Mouse (Mus musculus): Measurements from ENCODE around the gene Egflam. TPM values are rescaled to one million over a fixed set of nuclear protein-coding genes. Genes with fewer than 3 reads are reported as not detected.

Gene Egflam
- polyA plus RNA-seq, 1 experiment: 15.9 TPM

GRCm38 (mm10) chr15:7204917-7205316 is 193.3 kb downstream of the Egflam start:
- Histone ChIP-seq H3K4me1 (ENCODE audit: control insufficient read depth, insufficient read depth, low read length) (peaks cover 2% of the 10 kb centered on the region; the same call in 1 of the 2 replicates), H3K27ac (ENCODE audit: control insufficient read depth, insufficient read depth, low read depth, low read length) (no peak overlapping the region), H3K4me3 (ENCODE audit: control insufficient read depth, low read depth, low read length) (no peak overlapping the region), H3K27me3 (ENCODE audit: control insufficient read depth, insufficient read depth, low read length) (no peaks in the 10 kb centered on the region), H3K36me3 (ENCODE audit: control insufficient read depth, insufficient read depth, low read length) (no peaks in the 10 kb centered on the region)
- TF ChIP-seq POLR2A (IDR thresholded peaks at IDR 0.05; ENCODE audit: control insufficient read depth, low read depth, low read length) (no peak), CTCF (IDR thresholded peaks at IDR 0.05; ENCODE audit: control insufficient read depth, insufficient read depth, insufficient replicate concordance, low read depth, low read length) (no peak)

- Histone ChIP-seq H3K4me3 (ENCODE audit: control insufficient read depth, low read depth, low read length) (no peak overlapping the region), H3K27me3 (ENCODE audit: control insufficient read depth, insufficient read depth, low read length) (no peaks in the 10 kb centered on the region), H3K36me3 (ENCODE audit: control insufficient read depth, insufficient read depth, low read length) (no peaks in the 10 kb centered on the region), H3K27ac (ENCODE audit: control insufficient read depth, insufficient read depth, low read depth, low read length) (no peak overlapping the region), H3K4me1 (ENCODE audit: control insufficient read depth, insufficient read depth, low read length) (peaks cover 2% of the 10 kb centered on the region; the same call in 1 of the 2 replicates)
- TF ChIP-seq CTCF (IDR thresholded peaks at IDR 0.05; ENCODE audit: control insufficient read depth, insufficient read depth, insufficient replicate concordance, low read depth, low read length) (no peak), POLR2A (IDR thresholded peaks at IDR 0.05; ENCODE audit: control insufficient read depth, low read depth, low read length) (no peak)
These were observed 194.4 kb downstream of the Egflam start for GRCm38 (mm10) chr15:7203606-7204330.

- Histone ChIP-seq H3K4me3 (ENCODE audit: control insufficient read depth, low read depth, low read length) (no peak overlapping the region), H3K4me1 (ENCODE audit: control insufficient read depth, insufficient read depth, low read length) (peaks cover 2% of the 10 kb centered on the region; the same call in 1 of the 2 replicates), H3K27me3 (ENCODE audit: control insufficient read depth, insufficient read depth, low read length) (no peaks in the 10 kb centered on the region), H3K27ac (ENCODE audit: control insufficient read depth, insufficient read depth, low read depth, low read length) (no peak overlapping the region), H3K36me3 (ENCODE audit: control insufficient read depth, insufficient read depth, low read length) (no peaks in the 10 kb centered on the region)
- TF ChIP-seq POLR2A (IDR thresholded peaks at IDR 0.05; ENCODE audit: control insufficient read depth, low read depth, low read length) (no peak), CTCF (IDR thresholded peaks at IDR 0.05; ENCODE audit: control insufficient read depth, insufficient read depth, insufficient replicate concordance, low read depth, low read length) (no peak)
These were observed 195.2 kb downstream of the Egflam start for GRCm38 (mm10) chr15:7202981-7203380.

DNA sequence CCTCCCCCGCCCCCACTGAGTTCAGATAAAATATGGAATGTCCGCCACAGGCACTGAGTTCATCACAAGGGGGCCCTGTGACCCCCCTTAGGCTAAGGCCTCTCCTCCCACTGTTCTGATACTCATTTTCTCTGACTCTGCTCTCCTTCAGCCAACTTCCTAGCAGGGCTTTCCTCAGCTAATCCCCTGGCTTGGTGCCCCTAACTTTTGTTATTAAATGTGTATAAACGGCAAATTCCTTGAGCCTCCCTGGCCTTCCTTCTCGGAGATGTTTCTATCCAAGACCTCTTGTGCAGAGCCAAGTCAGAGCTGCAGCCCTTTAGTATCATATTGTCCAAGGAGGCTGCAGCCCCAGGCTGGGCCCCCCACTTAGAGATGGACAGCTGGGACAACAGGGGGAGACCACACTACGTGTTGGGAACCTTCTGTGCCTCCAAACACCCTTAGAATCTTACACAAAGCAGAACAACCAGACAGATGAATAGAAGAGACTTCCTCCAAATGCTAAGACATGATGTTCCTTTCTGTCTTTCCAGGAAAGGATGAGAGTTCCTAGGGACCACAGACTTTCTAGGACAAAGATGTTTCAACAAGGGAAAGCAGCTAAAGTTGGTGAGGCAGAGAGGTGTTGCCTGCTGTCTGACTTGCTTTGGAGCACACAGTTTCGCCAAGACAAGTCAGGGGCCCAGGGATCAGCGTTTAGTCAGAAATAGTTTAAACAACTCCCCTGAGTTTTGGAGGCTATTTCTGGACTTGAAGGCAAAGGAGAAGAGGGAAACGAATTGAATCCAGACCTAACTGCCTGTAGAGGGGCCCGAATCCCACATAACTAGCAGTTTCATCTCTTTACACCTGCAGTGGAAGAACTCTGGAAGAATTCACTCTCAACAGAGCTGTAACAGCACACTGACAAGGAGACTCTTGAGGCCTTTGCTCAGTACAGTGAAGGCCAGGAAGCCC is 196.5 kb downstream of the Egflam start:
- no peak for TF ChIP-seq POLR2A (IDR thresholded peaks at IDR 0.05; ENCODE audit: control insufficient read depth, low read depth, low read length)
- no peak for TF ChIP-seq CTCF (IDR thresholded peaks at IDR 0.05; ENCODE audit: control insufficient read depth, insufficient read depth, insufficient replicate concordance, low read depth, low read length)
- no peak overlapping the region for H3K4me3 ChIP-seq (ENCODE audit: control insufficient read depth, low read depth, low read length)
- no peaks in the 10 kb centered on the region for H3K36me3 ChIP-seq (ENCODE audit: control insufficient read depth, insufficient read depth, low read length)
- H3K27me3 ChIP-seq (ENCODE audit: control insufficient read depth, insufficient read depth, low read length): no peaks in the 10 kb centered on the region
- H3K27ac ChIP-seq (ENCODE audit: control insufficient read depth, insufficient read depth, low read depth, low read length): no peak overlapping the region
- peaks cover 2% of the 10 kb centered on the region; the same call in 1 of the 2 replicates for H3K4me1 ChIP-seq (ENCODE audit: control insufficient read depth, insufficient read depth, low read length)

DNA sequence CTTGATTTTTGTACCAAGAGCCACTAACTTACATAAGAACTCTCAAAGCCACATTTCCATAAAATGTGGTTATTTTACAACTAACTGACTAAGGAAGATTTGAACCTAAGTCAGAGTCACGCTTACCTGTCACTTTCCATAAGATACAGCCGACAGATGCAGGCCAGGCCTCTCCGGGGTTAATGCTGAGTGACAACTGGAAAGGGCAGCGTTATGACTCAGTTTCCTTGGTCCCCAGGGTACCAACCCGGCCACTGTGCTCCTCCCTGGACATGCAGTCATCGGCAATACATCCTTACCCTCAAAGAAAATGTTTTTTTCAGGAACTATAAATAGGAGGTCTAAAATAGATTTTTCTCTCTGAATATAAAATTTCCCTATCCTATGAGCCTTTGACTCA is 197.9 kb downstream of the Egflam start:
- TF ChIP-seq CTCF (IDR thresholded peaks at IDR 0.05; ENCODE audit: control insufficient read depth, insufficient read depth, insufficient replicate concordance, low read depth, low read length) (no peak), POLR2A (IDR thresholded peaks at IDR 0.05; ENCODE audit: control insufficient read depth, low read depth, low read length) (no peak)
- no peak overlapping the region for H3K27ac ChIP-seq (ENCODE audit: control insufficient read depth, insufficient read depth, low read depth, low read length)
- H3K36me3 ChIP-seq (ENCODE audit: control insufficient read depth, insufficient read depth, low read length): no peaks in the 10 kb centered on the region
- H3K27me3 ChIP-seq (ENCODE audit: control insufficient read depth, insufficient read depth, low read length): no peaks in the 10 kb centered on the region
- peaks cover 2% of the 10 kb centered on the region; the same call in 1 of the 2 replicates for H3K4me1 ChIP-seq (ENCODE audit: control insufficient read depth, insufficient read depth, low read length)
- H3K4me3 ChIP-seq (ENCODE audit: control insufficient read depth, low read depth, low read length): no peak overlapping the region

DNA sequence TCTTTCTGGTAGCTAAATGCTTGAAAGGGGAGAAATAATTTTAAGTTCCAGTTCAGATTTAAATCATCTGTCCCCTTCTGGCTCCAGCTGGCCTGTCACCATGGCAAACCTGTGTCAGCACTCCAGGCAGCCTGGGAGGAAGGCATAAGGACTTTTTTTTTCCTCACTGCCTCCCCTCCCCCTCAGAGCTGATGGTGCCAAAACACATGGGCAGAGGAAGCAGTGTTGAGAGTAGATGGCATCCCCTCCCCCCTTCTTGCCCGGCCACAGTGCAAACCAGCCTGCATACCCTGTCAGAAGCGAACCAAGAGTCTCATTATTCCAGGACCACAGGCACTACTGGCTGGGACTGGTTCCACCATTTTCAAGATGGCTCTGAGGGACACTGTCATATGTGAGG is 199.4 kb downstream of the Egflam start:
- Histone ChIP-seq H3K27ac (ENCODE audit: control insufficient read depth, insufficient read depth, low read depth, low read length) (no peak overlapping the region), H3K4me3 (ENCODE audit: control insufficient read depth, low read depth, low read length) (no peak overlapping the region), H3K4me1 (ENCODE audit: control insufficient read depth, insufficient read depth, low read length) (peaks cover 2% of the 10 kb centered on the region; the same call in 1 of the 2 replicates), H3K36me3 (ENCODE audit: control insufficient read depth, insufficient read depth, low read length) (no peaks in the 10 kb centered on the region), H3K27me3 (ENCODE audit: control insufficient read depth, insufficient read depth, low read length) (no peaks in the 10 kb centered on the region)
- no peak for TF ChIP-seq POLR2A (IDR thresholded peaks at IDR 0.05; ENCODE audit: control insufficient read depth, low read depth, low read length)
- TF ChIP-seq CTCF (IDR thresholded peaks at IDR 0.05; ENCODE audit: control insufficient read depth, insufficient read depth, insufficient replicate concordance, low read depth, low read length): no peak

Measured in testis, adult 2 months (tissue).